In genomic region chr11:102102485-102103258, GRCm38 (mm10) we compare ENCODE assay signal across 8 mouse cellular contexts. TPM values are rescaled to one million over a fixed set of nuclear protein-coding genes. Genes with fewer than 3 reads are reported as not detected.
DNase-seq lines count a peak whose midpoint lies in the region; ATAC-seq and TF ChIP-seq lines count a peak whose summit lies in the region.

No protein-coding gene starts in this region.

- DNase-seq in thymus, adult 2 months, result peak; percentile 41
- no peak for DNase-seq in thymus, adult 18-20 months
- peak; percentile 75 for DNase-seq in adrenal gland, postnatal 25 days
- peak; percentile 81 for DNase-seq in heart, postnatal 4 days
- peak; percentile 80 for DNase-seq in liver
- DNase-seq in ovary, postnatal 36 days (ENCODE audit: low spot score), result peak; percentile 62

- TF ChIP-seq CTCF in thymus, adult 2 months (IDR thresholded peaks at IDR 0.05; ENCODE audit: borderline replicate concordance, control insufficient read depth, extremely low read depth, insufficient read depth, low read length, poor library complexity), result peak; percentile 88

- no peak overlapping the region for H3K4me3 ChIP-seq in thymus, adult 2 months (ENCODE audit: control insufficient read depth, insufficient read depth, low read length)

- H3K4me1 ChIP-seq in thymus, adult 2 months (replicated peaks; ENCODE audit: control insufficient read depth, insufficient read depth, low read length), result no peaks in the 10 kb centered on the region

- ATAC-seq in erythroid progenitor cell, adult 5-6 weeks (replicated peaks; ENCODE audit: low FRiP score, poor library complexity, severe bottlenecking), result peak; percentile 54; the same call in 1 of the 2 replicates
- no peak for ATAC-seq in activated CD4-positive, CD25-positive, alpha-beta regulatory T cell, adult 4 months

- H3K27ac ChIP-seq in thymus, adult 2 months (ENCODE audit: control insufficient read depth, insufficient read depth, low read length), result no peak overlapping the region

- peaks cover 7% of the 10 kb centered on the region; the same call in 1 of the 2 replicates for H3K27me3 ChIP-seq in thymus, adult 2 months (ENCODE audit: control insufficient read depth, insufficient read depth, low read length)

- WGBS in thymus, adult 2 months, result 12% methylated on average over 17 of the region's 17 CpGs

- H3K36me3 ChIP-seq in thymus, adult 2 months (ENCODE audit: control insufficient read depth, insufficient read depth, low read length), result no peaks in the 10 kb centered on the region

- TF ChIP-seq POLR2A in thymus, adult 2 months (IDR thresholded peaks at IDR 0.05; ENCODE audit: control insufficient read depth, extremely low read depth, insufficient read depth, low read length, poor library complexity), result no peak

RNA-seq across cellular contexts. Expression of gene Ppy, which starts 1.6 kb away (rescaled TPM):
- 11.8 TPM in 2 replicates for polyA plus RNA-seq in thymus, adult 2 months (2012; rRNA removed)
- total RNA-seq in adrenal gland, postnatal 25 days (2021), result not detected in 2 replicates
- total RNA-seq in erythroid progenitor cell, adult 5-6 weeks (2015; ENCODE audit: low replicate concordance), result not detected in 2 replicates
- total RNA-seq in erythroid progenitor cell, adult 5-6 weeks (2017; ENCODE audit: low replicate concordance), result not detected in 2 replicates
- total RNA-seq in heart, postnatal 4 days (2021), result not detected
- not detected for polyA plus RNA-seq in activated CD4-positive, CD25-positive, alpha-beta regulatory T cell, adult 4 months (2017; shearing (Covaris generic))

RNA-seq across cellular contexts. Expression of gene Pyy, which starts 5.0 kb away (rescaled TPM):
- polyA plus RNA-seq in thymus, adult 2 months (2012; rRNA removed), result 51.8 and 53.2 TPM in 2 replicates
- not detected in 2 replicates for total RNA-seq in adrenal gland, postnatal 25 days (2021)
- not detected in 2 replicates for total RNA-seq in erythroid progenitor cell, adult 5-6 weeks (2015; ENCODE audit: low replicate concordance)
- total RNA-seq in erythroid progenitor cell, adult 5-6 weeks (2017; ENCODE audit: low replicate concordance), result not detected in 2 replicates
- not detected for total RNA-seq in heart, postnatal 4 days (2021)
- polyA plus RNA-seq in activated CD4-positive, CD25-positive, alpha-beta regulatory T cell, adult 4 months (2017; shearing (Covaris generic)), result not detected

RNA-seq across cellular contexts. Expression of gene Mpp2, which starts 14.4 kb away (rescaled TPM):
- 3.7 and 3.8 TPM in 2 replicates for polyA plus RNA-seq in thymus, adult 2 months (2012; rRNA removed)
- 8.7 and 11.8 TPM in 2 replicates for total RNA-seq in adrenal gland, postnatal 25 days (2021)
- total RNA-seq in erythroid progenitor cell, adult 5-6 weeks (2015; ENCODE audit: low replicate concordance), result 37.5 and 39.0 TPM in 2 replicates
- 32.9 and 39.0 TPM in 2 replicates for total RNA-seq in erythroid progenitor cell, adult 5-6 weeks (2017; ENCODE audit: low replicate concordance)
- 1 to 10 TPM; 6.1 to 7.3 TPM for total RNA-seq in heart, postnatal 4 days (2021)
- polyA plus RNA-seq in activated CD4-positive, CD25-positive, alpha-beta regulatory T cell, adult 4 months (2017; shearing (Covaris generic)), result 1 to 10 TPM; 2.5 to 3.7 TPM

RNA-seq across cellular contexts. Expression of gene Nags, which starts 42.6 kb away (rescaled TPM):
- 0.09 and 0.43 TPM in 2 replicates for polyA plus RNA-seq in thymus, adult 2 months (2012; rRNA removed)
- total RNA-seq in adrenal gland, postnatal 25 days (2021), result 0.27 and 1.3 TPM in 2 replicates
- 3.8 TPM in 1 of 2 replicates, not detected in the other for total RNA-seq in erythroid progenitor cell, adult 5-6 weeks (2015; ENCODE audit: low replicate concordance)
- total RNA-seq in erythroid progenitor cell, adult 5-6 weeks (2017; ENCODE audit: low replicate concordance), result not detected in 2 replicates
- total RNA-seq in heart, postnatal 4 days (2021), result not detected
- polyA plus RNA-seq in activated CD4-positive, CD25-positive, alpha-beta regulatory T cell, adult 4 months (2017; shearing (Covaris generic)), result not detected

RNA-seq across cellular contexts. Expression of gene Tmem101, which starts 53.5 kb away (rescaled TPM):
- polyA plus RNA-seq in thymus, adult 2 months (2012; rRNA removed), result 26.2 and 31.3 TPM in 2 replicates
- 14.2 and 22.1 TPM in 2 replicates for total RNA-seq in adrenal gland, postnatal 25 days (2021)
- 1.1 and 1.3 TPM in 2 replicates for total RNA-seq in erythroid progenitor cell, adult 5-6 weeks (2015; ENCODE audit: low replicate concordance)
- total RNA-seq in erythroid progenitor cell, adult 5-6 weeks (2017; ENCODE audit: low replicate concordance), result 2.9 and 5.1 TPM in 2 replicates
- total RNA-seq in heart, postnatal 4 days (2021), result 10 to 100 TPM; 15.0 to 15.4 TPM
- polyA plus RNA-seq in activated CD4-positive, CD25-positive, alpha-beta regulatory T cell, adult 4 months (2017; shearing (Covaris generic)), result 10 to 100 TPM; 13.5 to 15.4 TPM

Comparison
In these comparisons a context has a peak if more than half of its experiments do, and no peak if none do; other contexts are left out.
1. DNase-seq: peak in thymus, adult 2 months (single experiment), adrenal gland, postnatal 25 days (single experiment), heart, postnatal 4 days (single experiment), liver (single experiment) and ovary, postnatal 36 days (single experiment); none in thymus, adult 18-20 months (0 of 2).